Mouse (Mus musculus) spleen, adult 2 months (tissue): ENCODE measurements around the gene Camta1. TPM values are rescaled to one million over a fixed set of nuclear protein-coding genes. Genes with fewer than 3 reads are reported as not detected.

ENCODE experiments used
- DNase-seq, 2 experiments: peaks; one replicate each; pipeline versions ENCODE4 v3.0.0 to v3.0.0-alpha.2; 2012 to 2021; ENCODE audit warnings: low spot score in 2 of 2, low read depth in 1 of 2
- H3K27ac ChIP-seq: fragments of 200-500 bp; 2 replicates; pipeline ENCODE4 v1.5.1; 2012; ENCODE audit warnings: low read length, inconsistent platforms; ENCODE audit not compliant: insufficient read depth
- H3K27me3 ChIP-seq: fragments of 200-500 bp; 2 replicates; pipeline ENCODE4 v1.6.1; 2012; ENCODE audit warnings: mild to moderate bottlenecking, moderate library complexity, low read length, inconsistent platforms; ENCODE audit not compliant: control insufficient read depth, insufficient read depth
- H3K36me3 ChIP-seq: fragments of 200-500 bp; 2 replicates; pipeline ENCODE4 v1.6.1; 2012; ENCODE audit warnings: mild to moderate bottlenecking, low read length, inconsistent platforms; ENCODE audit not compliant: control insufficient read depth, insufficient read depth
- H3K4me1 ChIP-seq: fragments of 200-500 bp; 2 replicates; pipeline ENCODE4 v1.6.1; 2011; ENCODE audit warnings: inconsistent platforms; ENCODE audit not compliant: control insufficient read depth, insufficient read depth, insufficient read length
- H3K4me3 ChIP-seq: fragments of 200-500 bp; 2 replicates; pipeline ENCODE4 v1.5.1; 2011; ENCODE audit warnings: mild to moderate bottlenecking, inconsistent platforms; ENCODE audit not compliant: insufficient read depth, insufficient read length; ENCODE audit errors: extremely low read depth
- CTCF ChIP-seq: fragments of 200-500 bp; IDR thresholded peaks from 2 replicates; pipeline ENCODE4 v1.5.1; 2011; ENCODE audit warnings: mild to moderate bottlenecking, inconsistent platforms; ENCODE audit not compliant: insufficient read depth, insufficient read length, insufficient replicate concordance; ENCODE audit errors: extremely low read depth
- POLR2A ChIP-seq: fragments of 200-500 bp; IDR thresholded peaks from 2 replicates; pipeline ENCODE4 v1.6.1; 2011; ENCODE audit warnings: low read depth, low read length, inconsistent platforms
- WGBS: fragments of 180-500 bp; shearing (Covaris S2); methylation state at CpG from one replicate; pipeline ENCODE4 v1.1.7; 2018; 5-methylcytosine and 5-hydroxymethylcytosine counted together
- polyA plus RNA-seq: library from polyadenylated mRNA; depleted of rRNA; stranded (reverse); fragments of >200 nt; gene quantifications from 2 replicates; pipeline ENCODE4 v1.2.3, GENCODE M21; 2012

Gene Camta1
- polyA plus RNA-seq, 1 experiment, result 7.7 TPM

DNA sequence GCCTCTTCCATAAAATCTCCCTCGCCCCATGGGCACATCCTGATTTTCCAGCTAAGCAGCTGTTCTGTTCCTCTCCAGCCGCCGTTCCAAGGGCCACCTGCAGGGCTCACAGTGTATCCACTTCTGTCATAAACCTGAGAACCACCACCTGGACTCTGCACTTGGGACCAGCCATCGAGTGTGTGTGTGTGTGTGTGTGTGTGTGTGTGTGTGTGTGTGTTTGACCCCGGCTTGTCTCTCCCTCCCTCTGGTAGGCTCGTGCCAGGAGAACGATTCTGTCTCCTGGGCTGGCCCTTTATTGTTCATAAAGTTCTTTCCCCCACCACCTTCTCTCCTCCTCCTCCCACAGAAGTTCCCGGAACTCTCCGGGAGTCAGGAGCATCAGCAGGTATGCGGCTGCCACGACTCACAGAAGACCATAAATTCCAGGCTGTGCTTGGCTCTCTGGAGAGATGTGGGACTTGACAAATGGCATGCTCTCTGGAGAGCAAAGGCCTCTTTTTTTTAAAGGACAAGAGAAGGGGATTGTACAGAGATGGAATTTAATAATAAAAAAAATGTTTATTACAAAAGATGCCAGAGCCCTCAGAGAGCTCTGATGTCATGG, 366.3 kb downstream of the Camta1 start:
- no peaks in the 10 kb centered on the region for H3K36me3 ChIP-seq
- TF ChIP-seq POLR2A (no peak), CTCF (no peak)
- H3K27ac ChIP-seq, result no peak overlapping the region
- DNase-seq, result no peak
- 72% methylated on average over 10 of the region's 11 CpGs for WGBS
- no peaks in the 10 kb centered on the region for H3K4me1 ChIP-seq
- no peaks in the 10 kb centered on the region for H3K27me3 ChIP-seq
- H3K4me3 ChIP-seq, result no peak overlapping the region

DNA sequence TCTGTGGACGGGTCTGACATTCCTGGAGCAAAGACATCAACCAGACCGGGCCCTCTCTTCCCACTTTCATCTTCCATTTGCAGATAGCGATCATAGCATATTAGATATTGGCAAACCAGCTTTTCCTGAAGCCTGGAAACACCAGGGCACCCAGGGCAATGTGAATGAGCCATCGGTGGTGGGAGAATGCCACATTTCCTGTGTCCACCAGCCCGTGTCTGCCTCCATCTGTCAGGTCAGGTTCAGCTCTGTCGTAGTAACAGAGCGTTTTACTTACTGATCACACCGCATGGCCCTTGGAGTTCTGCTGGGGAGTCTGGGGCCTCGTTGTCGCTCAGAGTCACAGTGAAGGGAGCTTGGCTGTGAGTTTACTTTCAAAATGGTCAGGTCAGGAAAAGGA, 368.9 kb downstream of the Camta1 start:
- Histone ChIP-seq H3K27me3 (no peaks in the 10 kb centered on the region), H3K4me1 (no peaks in the 10 kb centered on the region), H3K36me3 (no peaks in the 10 kb centered on the region), H3K27ac (no peak overlapping the region), H3K4me3 (no peak overlapping the region)
- DNase-seq, result no peak
- TF ChIP-seq CTCF, result no peak
- no peak for TF ChIP-seq POLR2A
- 82% methylated on average over 10 of the region's 10 CpGs for WGBS

DNA sequence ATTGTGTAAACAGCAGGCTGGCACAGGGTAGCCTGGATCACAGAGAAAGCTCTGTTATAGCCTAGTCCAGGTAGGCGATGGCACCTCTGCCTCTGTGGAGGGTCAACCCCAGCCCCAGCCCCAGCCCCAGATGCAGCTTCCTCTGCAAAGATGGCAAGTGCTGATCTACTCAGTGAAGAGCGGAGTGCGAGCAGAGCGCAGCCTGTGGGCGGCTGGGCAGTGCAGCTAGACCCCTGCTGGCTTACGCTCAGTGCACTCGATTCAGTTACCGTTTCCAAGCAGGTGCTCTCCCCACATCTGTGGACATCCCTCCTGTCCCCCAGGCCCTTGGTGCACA, 377.7 kb downstream of the Camta1 start:
- no peak for DNase-seq
- no peak for TF ChIP-seq CTCF
- TF ChIP-seq POLR2A, result no peak
- H3K27me3 ChIP-seq, result no peaks in the 10 kb centered on the region
- WGBS, result 82% methylated on average over 8 of the region's 8 CpGs
- H3K36me3 ChIP-seq, result no peaks in the 10 kb centered on the region
- no peak overlapping the region for H3K27ac ChIP-seq
- H3K4me3 ChIP-seq, result no peak overlapping the region
- no peaks in the 10 kb centered on the region for H3K4me1 ChIP-seq

DNA sequence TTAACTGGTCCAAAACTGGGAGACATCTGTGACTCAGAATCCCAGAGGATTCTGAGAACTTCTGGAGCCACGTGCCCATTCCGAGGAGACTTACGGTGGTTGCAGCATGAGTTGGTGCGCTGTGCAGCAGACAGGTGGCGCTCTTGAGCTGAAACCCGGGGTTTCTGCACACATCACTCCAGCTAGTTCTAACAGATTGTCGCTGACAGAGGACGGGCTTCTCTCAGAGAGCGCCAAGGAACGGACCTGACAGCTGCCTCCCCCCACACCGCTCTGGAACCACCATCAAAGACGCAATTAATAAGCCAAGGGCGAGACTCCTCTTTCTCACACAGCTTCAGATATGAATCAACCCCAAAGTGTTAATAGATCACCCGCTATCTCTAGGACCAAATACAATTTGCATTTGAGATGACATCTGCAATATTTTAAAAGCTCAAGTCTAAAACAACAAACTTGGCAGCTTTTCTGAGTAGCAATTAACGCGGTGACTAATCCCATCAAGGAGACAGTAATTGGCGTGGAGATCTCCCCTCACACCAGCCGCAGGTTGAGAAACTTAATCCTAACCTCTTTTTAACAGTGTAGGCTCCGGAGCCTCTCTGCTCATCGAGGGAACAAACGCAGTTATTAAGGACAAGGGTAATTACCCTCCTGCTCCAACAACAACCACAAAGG, 378.2 kb downstream of the Camta1 start:
- WGBS, result 33% methylated on average over 21 of the region's 21 CpGs
- no peaks in the 10 kb centered on the region for H3K4me1 ChIP-seq

DNA sequence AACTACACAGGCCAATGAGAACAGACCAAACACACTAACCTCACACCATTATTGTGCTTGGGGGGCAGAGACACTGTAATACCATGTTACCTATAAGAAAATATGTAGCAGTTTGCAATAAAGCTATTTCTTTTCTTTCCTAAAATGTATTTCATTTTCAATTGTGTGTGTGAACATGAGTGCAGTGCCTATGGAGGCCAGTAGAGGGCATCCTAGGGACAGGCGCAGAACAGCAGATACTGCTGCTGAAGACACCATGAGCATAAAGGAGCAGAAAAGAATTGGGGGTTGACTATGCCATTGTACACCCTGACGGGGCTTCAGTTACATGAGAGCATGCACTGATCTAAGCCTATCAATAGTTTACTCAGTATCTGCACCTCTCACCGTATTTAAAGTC, 380.7 kb downstream of the Camta1 start:
- WGBS, result 94% methylated on average over 3 of the region's 3 CpGs
- no peak for TF ChIP-seq CTCF
- Histone ChIP-seq H3K27ac (no peak overlapping the region), H3K4me3 (no peak overlapping the region), H3K27me3 (no peaks in the 10 kb centered on the region), H3K4me1 (no peaks in the 10 kb centered on the region), H3K36me3 (no peaks in the 10 kb centered on the region)
- no peak for DNase-seq

More for the DNA sequence above, 378.2 kb downstream of the Camta1 start:
- DNase-seq, result no peak
- Histone ChIP-seq H3K27ac (no peak overlapping the region), H3K36me3 (no peaks in the 10 kb centered on the region), H3K4me3 (no peak overlapping the region), H3K27me3 (no peaks in the 10 kb centered on the region)
- TF ChIP-seq CTCF, result peak; percentile 13; the same call in 1 of the 2 replicates
- TF ChIP-seq POLR2A, result no peak

DNA sequence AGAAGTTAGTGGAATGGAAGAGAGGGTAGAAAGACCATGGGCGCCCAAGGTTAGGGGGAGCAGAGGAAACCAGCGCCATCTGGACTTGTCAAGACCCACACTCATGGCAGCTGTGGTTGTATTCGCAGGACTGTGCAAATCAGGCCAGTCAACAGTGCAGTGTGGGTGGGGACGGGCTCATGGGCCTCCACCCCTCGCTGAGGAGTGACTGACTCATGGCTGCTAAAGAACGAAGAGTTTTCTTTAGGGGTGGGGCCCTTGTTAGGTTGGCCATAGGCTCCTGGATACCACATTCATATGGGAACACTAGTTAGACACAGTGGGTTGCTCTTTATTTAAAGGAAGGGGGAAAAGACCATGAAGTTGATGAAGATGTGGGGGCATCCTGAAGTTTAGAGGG, 383.7 kb downstream of the Camta1 start:
- Histone ChIP-seq H3K27me3 (no peaks in the 10 kb centered on the region), H3K27ac (no peak overlapping the region), H3K4me3 (no peak overlapping the region), H3K36me3 (no peaks in the 10 kb centered on the region), H3K4me1 (no peaks in the 10 kb centered on the region)
- TF ChIP-seq POLR2A, result no peak
- no peak for TF ChIP-seq CTCF
- DNase-seq, result no peak
- WGBS, result 82% methylated on average over 6 of the region's 6 CpGs

DNA sequence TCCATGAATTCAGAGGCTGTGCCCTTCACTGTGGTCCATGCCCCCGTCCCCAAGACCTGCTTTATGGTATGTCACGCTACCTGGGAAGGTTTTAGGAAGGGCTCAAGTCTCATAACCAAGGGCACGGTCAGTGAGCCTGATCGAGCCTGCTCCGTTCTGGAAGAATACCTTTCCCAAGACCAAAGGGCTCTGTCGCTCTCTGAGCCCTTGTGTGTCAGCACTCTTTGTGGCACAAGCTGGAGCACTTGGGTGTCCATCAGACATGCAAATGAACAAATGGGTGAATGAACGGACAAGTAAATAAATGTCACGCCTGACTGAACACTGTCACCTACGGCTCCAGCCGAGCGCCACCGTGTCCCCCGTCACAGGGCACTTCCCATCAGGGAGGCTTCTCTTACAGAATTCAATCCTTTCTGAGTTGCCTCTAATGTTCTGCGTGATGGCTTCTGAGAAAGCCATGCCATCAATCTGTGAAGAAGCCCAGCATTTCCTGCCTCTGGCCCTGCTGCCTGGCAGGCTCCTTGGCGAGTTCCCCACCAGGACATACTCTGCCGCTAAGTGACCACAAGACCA, 386.7 kb downstream of the Camta1 start:
- TF ChIP-seq CTCF (no peak), POLR2A (no peak)
- Histone ChIP-seq H3K4me1 (no peaks in the 10 kb centered on the region), H3K27me3 (no peaks in the 10 kb centered on the region), H3K36me3 (no peaks in the 10 kb centered on the region), H3K4me3 (no peak overlapping the region), H3K27ac (no peak overlapping the region)
- no peak for DNase-seq
- 91% methylated on average over 16 of the region's 16 CpGs for WGBS
